21 mouse cellular contexts compared by ENCODE assay signal in the genomic region with DNA sequence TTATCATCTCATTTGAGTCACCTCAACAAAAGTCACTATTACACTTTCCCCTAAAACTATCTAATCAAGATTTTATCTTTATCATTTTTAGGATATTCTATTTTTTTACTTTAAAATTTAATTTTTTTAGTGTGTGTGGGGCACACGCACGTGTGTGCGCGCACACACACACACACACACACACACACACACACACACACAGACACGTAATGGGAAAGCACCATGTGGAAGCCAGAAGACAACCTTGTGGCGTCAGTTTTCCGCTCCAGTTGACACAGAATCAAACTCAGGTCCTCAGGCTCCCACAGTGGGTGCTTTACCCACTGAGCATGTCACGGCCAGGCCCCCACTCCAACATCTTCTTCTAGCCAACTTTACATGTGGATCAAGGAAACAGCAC. TPM values are rescaled to one million over a fixed set of nuclear protein-coding genes. Genes with fewer than 3 reads are reported as not detected.
DNase-seq lines count a peak whose midpoint lies in the region; ATAC-seq and TF ChIP-seq lines count a peak whose summit lies in the region.
"Had no signal": no experiment of that assay in that cellular context is flagged by ENCODE, and none has a peak within 500 bp of the region (broad histone marks: within the 10 kb centered on the region; RNA-seq: fewer than 3 reads in every experiment).

No protein-coding gene starts in this region.

- H3K4me1 ChIP-seq in heart, embryonic 12.5 days (replicated peaks): peaks cover 23% of the 10 kb centered on the region
- peaks cover 29 to 42% of the 10 kb centered on the region in 2 experiments for H3K4me1 ChIP-seq in MEL (ENCODE audit: control insufficient read depth in 1 of 2, insufficient read depth in 2 of 2, low read length in 2 of 2)
- H3K4me1 ChIP-seq in intestine, postnatal 0 days (replicated peaks; ENCODE audit: control insufficient read depth, insufficient read depth, low read length): peaks cover 16% of the 10 kb centered on the region; the same call in 1 of the 2 replicates
- peaks cover 51% of the 10 kb centered on the region for H3K4me1 ChIP-seq in liver, postnatal 0 days (ENCODE audit: insufficient read depth)

- DNase-seq in heart, postnatal 25 days (ENCODE audit: low spot score): no peak
- DNase-seq in MEL (ENCODE audit: low read depth, low spot score): no peak
- DNase-seq in liver, postnatal 0 days: no peak
- DNase-seq in thymus, postnatal 4 days: no peak
- no peak for DNase-seq in natural killer cell, adult 2 months (ENCODE audit: low spot score in 2 of 2)
- DNase-seq: adrenal gland, adult 8-10 months; B cell, adult 2 months; cerebellum, adult 18-20 months; cerebellum, postnatal 14 days; kidney, adult 11 months; layer of hippocampus, adult 9-11 months; thymus, adult 2 months had no signal

- H3K27me3 ChIP-seq in heart, embryonic 12.5 days (replicated peaks): no peaks in the 10 kb centered on the region
- no peaks in the 10 kb centered on the region for H3K27me3 ChIP-seq in MEL (ENCODE audit: control insufficient read depth in 1 of 2, insufficient read depth in 2 of 2, low read length in 2 of 2)
- H3K27me3 ChIP-seq in intestine, postnatal 0 days (replicated peaks; ENCODE audit: control insufficient read depth, insufficient read depth, low read length): no peaks in the 10 kb centered on the region
- H3K27me3 ChIP-seq in liver, postnatal 0 days (ENCODE audit: insufficient read depth, low read length): no peaks in the 10 kb centered on the region
- H3K27me3 ChIP-seq: kidney, embryonic 15.5 days; limb, embryonic 15.5 days; neural tube, embryonic 15.5 days had no signal

- ATAC-seq in heart, embryonic 12.5 days (ENCODE audit: insufficient number of reproducible peaks, low FRiP score): no peak
- no peak for ATAC-seq in intestine, postnatal 0 days
- no peak for ATAC-seq in liver, postnatal 0 days
- ATAC-seq: activated CD4-positive, CD25-positive, alpha-beta regulatory T cell, adult 4 months; forebrain, embryonic 14.5 days; hindbrain, embryonic 16.5 days had no signal

- H3K79me2 ChIP-seq in MEL (ENCODE audit: control insufficient read depth, insufficient read depth, low read length, poor library complexity): peaks cover 8% of the 10 kb centered on the region

- intact Hi-C loops in heart, postnatal 25 days (cut with DNase I): no loop called here

- no peak overlapping the region for H3K4me3 ChIP-seq in heart, embryonic 12.5 days
- peak overlapping the region in 1 of 2 experiments; percentile 25; a peak in 1 of 4 replicates for H3K4me3 ChIP-seq in MEL (ENCODE audit: control insufficient read depth in 1 of 2, insufficient read depth in 1 of 2, low read depth in 2 of 2, low read length in 2 of 2)
- H3K4me3 ChIP-seq in intestine, postnatal 0 days (ENCODE audit: low read depth, low read length): no peak overlapping the region
- no peak overlapping the region for H3K4me3 ChIP-seq in liver, postnatal 0 days (ENCODE audit: low read depth, low read length)
- H3K4me3 ChIP-seq: kidney, embryonic 15.5 days; limb, embryonic 15.5 days; neural tube, embryonic 15.5 days had no signal

- TF ChIP-seq CTCF in MEL (IDR thresholded peaks at IDR 0.05 in 2 of 3, conservative IDR thresholded peaks at IDR 0.05 in 1 of 3; ENCODE audit: control insufficient read depth in 1 of 3, insufficient read depth in 1 of 3, low read depth in 2 of 3, low read length in 3 of 3, poor library complexity in 1 of 3, severe bottlenecking in 1 of 3): no peak
- TF ChIP-seq CTCF in intestine, postnatal 0 days (IDR thresholded peaks at IDR 0.05; ENCODE audit: low read depth): no peak
- no peak for TF ChIP-seq CTCF in liver, postnatal 0 days (IDR thresholded peaks at IDR 0.05; ENCODE audit: low read depth)

- no peak for TF ChIP-seq EP300 in MEL (IDR thresholded peaks at IDR 0.05; ENCODE audit: low read depth in 1 of 2, low read length in 2 of 2)
- TF ChIP-seq EP300 in liver, postnatal 0 days (IDR thresholded peaks at IDR 0.05; ENCODE audit: low read depth): no peak

- no peak overlapping the region for H3K4me2 ChIP-seq in heart, embryonic 12.5 days
- H3K4me2 ChIP-seq in intestine, postnatal 0 days (replicated peaks; ENCODE audit: low read depth): no peak overlapping the region
- no peak overlapping the region for H3K4me2 ChIP-seq in liver, postnatal 0 days (ENCODE audit: low read depth, low read length)
- H3K4me2 ChIP-seq: kidney, embryonic 15.5 days; limb, embryonic 15.5 days; midbrain, embryonic 11.5 days; neural tube, embryonic 15.5 days had no signal

- peak overlapping the region; percentile 39 for H3K27ac ChIP-seq in heart, embryonic 12.5 days (ENCODE audit: poor library complexity, severe bottlenecking)
- H3K27ac ChIP-seq in MEL (ENCODE audit: control insufficient read depth, low read depth, low read length): peak overlapping the region; percentile 87
- H3K27ac ChIP-seq in intestine, postnatal 0 days (ENCODE audit: low read depth, low read length): peak overlapping the region; percentile 77
- peak overlapping the region; percentile 78; the same call in 1 of the 2 replicates for H3K27ac ChIP-seq in liver, postnatal 0 days (ENCODE audit: low read depth)
- H3K27ac ChIP-seq: kidney, embryonic 15.5 days; limb, embryonic 15.5 days; neural tube, embryonic 15.5 days had no signal

- no peaks in the 10 kb centered on the region for H3K36me3 ChIP-seq in heart, embryonic 12.5 days
- H3K36me3 ChIP-seq in MEL (ENCODE audit: control insufficient read depth in 1 of 2, insufficient read depth in 2 of 2, low read length in 2 of 2): peaks cover 0 to 49% of the 10 kb centered on the region in 2 experiments; a peak in 2 of 4 replicates
- H3K36me3 ChIP-seq in intestine, postnatal 0 days (ENCODE audit: control insufficient read depth, insufficient read depth): no peaks in the 10 kb centered on the region
- no peaks in the 10 kb centered on the region for H3K36me3 ChIP-seq in liver, postnatal 0 days (replicated peaks; ENCODE audit: insufficient read depth, low read length)
- H3K36me3 ChIP-seq: kidney, embryonic 15.5 days; limb, embryonic 15.5 days; neural tube, embryonic 15.5 days had no signal

- no peak for TF ChIP-seq RAD21 in MEL (IDR thresholded peaks at IDR 0.05; ENCODE audit: low read depth, low read length)

- no peak for TF ChIP-seq POLR2A in MEL (IDR thresholded peaks at IDR 0.05; ENCODE audit: control insufficient read depth in 1 of 2, insufficient read depth in 1 of 2, low read depth in 1 of 2, low read length in 2 of 2, poor library complexity in 1 of 2)

- H3K9ac ChIP-seq in heart, embryonic 12.5 days: no peak overlapping the region
- peak overlapping the region; percentile 47 for H3K9ac ChIP-seq in MEL (ENCODE audit: control insufficient read depth, low read depth, low read length, poor library complexity, severe bottlenecking)
- H3K9ac ChIP-seq in intestine, postnatal 0 days (ENCODE audit: low read depth, low read length): no peak overlapping the region
- H3K9ac ChIP-seq in liver, postnatal 0 days (replicated peaks): no peak overlapping the region
- H3K9ac ChIP-seq: kidney, embryonic 15.5 days; limb, embryonic 15.5 days; neural tube, embryonic 15.5 days had no signal

- WGBS in heart, embryonic 12.5 days: 85% methylated on average over 8 of the region's 8 CpGs
- 90% methylated on average over 8 of the region's 8 CpGs for WGBS in intestine, postnatal 0 days
- 82% methylated on average over 8 of the region's 8 CpGs for WGBS in liver, postnatal 0 days (ENCODE audit: insufficient replicate concordance)

- H3K9me3 ChIP-seq in heart, embryonic 12.5 days (replicated peaks): no peaks in the 10 kb centered on the region
- no peaks in the 10 kb centered on the region for H3K9me3 ChIP-seq in MEL (replicated peaks; ENCODE audit: insufficient read depth, low read length)
- H3K9me3 ChIP-seq in intestine, postnatal 0 days (ENCODE audit: control insufficient read depth): no peaks in the 10 kb centered on the region
- H3K9me3 ChIP-seq in liver, postnatal 0 days (ENCODE audit: low read length): no peaks in the 10 kb centered on the region
- H3K9me3 ChIP-seq: kidney, embryonic 15.5 days; limb, embryonic 15.5 days; neural tube, embryonic 15.5 days had no signal

TF ChIP-seq in MEL, 35 proteins besides CTCF, POLR2A, EP300 and RAD21:
- TF ChIP-seq MAX (IDR thresholded peaks at IDR 0.05; ENCODE audit: low read length) (no peak), TCF12 (IDR thresholded peaks at IDR 0.05; ENCODE audit: low read depth, low read length) (no peak), NELFE (IDR thresholded peaks at IDR 0.05; ENCODE audit: low read depth, low read length) (no peak), USF1 (IDR thresholded peaks at IDR 0.05; ENCODE audit: low read depth, low read length) (no peak)

RNA-seq across cellular contexts. Expression of gene Abhd2, which starts 4.1 kb away (rescaled TPM):
- 5.6 and 5.8 TPM in 2 replicates for polyA plus RNA-seq in heart, embryonic 12.5 days (2016; fragmentation: Nextera tagmentation; extraction: Ambion mirVana)
- 10 to 100 TPM; 30.4 to 41.5 TPM for total RNA-seq in heart, postnatal 25 days (2021)
- 13.6 and 13.7 TPM in 2 replicates for total RNA-seq in MEL (2012; rRNA removed)
- 10 to 100 TPM in 1 of 2 experiments, not detected in 1; 32.0 TPM for polyA plus RNA-seq in MEL (2012; ENCODE audit: insufficient read depth in 1 of 2, insufficient read length in 2 of 2, low read depth in 1 of 2, low replicate concordance in 2 of 2, missing spikeins in 1 of 2)
- polyA plus RNA-seq in intestine, postnatal 0 days (2015; fragmentation: Nextera tagmentation; extraction: Ambion mirVana): 34.8 and 36.2 TPM in 2 replicates
- 38.2 and 49.3 TPM in 2 replicates for polyA plus RNA-seq in liver, postnatal 0 days (2015; fragmentation: Nextera tagmentation; extraction: Ambion mirVana)
